Mouse (Mus musculus) thymus, postnatal 10 days (tissue): ENCODE measurements around the gene Ubxn1.

ENCODE experiments used
- DNase-seq, 2 experiments: peaks; one replicate each; pipeline ENCODE4 v3.0.0; 2021; ENCODE audit warnings: low spot score in 2 of 2

Ubxn1 gene

DNA sequence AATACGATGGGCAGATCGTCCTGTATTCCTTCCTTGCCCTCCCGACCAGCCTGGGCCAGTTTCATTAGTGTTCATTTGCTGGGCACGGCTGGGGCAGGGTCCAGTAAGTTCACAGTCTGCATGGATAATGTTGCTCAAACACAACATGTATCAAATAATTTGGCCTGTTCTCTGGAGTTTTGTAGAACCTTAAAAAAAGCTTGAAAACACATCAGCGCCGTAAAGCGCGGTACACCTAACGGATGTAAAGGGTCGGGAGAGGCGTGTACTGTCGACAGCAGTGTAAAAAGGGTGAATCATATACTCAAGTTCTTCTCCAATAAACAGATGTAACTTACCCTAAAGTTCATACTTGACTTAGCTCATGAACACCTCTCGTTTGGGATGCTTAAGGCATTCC, 27.3 kb downstream of the Ubxn1 start:
- DNase-seq: no peak

DNA sequence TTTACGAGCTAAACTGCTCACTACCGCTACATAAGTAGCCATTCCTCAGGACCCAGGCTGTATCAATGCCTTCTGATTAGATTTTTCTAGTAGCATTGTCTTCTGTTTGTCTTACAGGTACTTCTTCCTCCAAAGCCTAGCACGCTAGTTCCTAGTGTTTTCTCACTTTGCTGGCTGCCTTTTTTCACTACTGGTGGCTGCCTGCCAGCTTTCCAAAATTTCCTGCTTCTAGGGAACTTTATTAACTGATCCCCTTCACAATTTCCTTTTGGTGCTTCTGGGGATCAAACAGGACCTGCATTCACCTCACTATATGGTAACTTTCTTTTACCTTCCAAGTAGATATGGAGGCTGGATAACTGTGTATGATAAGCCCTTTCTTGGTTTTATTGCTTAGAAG, 27.8 kb downstream of the Ubxn1 start:
- DNase-seq: no peak

DNA sequence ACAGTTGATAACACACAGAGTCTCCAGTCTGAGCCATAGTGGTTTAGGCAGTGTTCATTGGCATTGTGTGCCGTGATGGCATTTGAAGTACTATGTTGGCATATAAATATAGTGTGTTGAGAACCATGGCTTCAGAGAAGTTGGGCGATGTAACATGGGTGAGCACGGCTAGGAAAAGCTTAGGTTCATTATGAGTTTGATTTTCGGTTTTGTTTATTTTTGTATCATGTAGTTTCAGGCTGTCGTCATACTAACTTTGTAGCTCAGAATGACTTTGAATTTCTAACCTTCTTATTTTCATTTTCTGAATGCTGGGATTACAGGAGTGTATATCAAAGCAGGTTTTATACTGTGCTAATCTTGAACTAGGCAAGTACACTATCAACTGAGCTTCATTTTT, 32.1 kb downstream of the Ubxn1 start:
- no peak for DNase-seq

DNA sequence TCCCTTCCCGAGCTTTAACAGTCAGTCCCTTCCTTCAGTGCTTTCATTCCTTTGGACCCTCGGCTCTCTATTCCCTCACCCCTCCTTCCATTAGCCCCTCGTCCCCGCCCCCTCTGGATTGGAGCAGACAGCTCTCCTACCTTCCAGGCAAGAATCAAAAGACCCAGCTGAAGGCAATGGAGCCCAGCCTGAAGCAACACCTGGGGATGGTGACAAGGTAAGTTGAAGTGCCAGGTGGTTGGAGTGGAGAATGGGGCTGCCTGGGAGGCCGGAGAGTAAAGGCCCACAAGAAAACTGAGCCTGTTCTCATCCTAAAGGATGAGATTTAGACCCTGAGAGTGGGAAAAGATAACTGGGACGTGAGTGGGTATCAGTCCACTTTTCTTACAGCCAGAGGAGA, 37.2 kb downstream of the Ubxn1 start:
- DNase-seq: no peak

DNA sequence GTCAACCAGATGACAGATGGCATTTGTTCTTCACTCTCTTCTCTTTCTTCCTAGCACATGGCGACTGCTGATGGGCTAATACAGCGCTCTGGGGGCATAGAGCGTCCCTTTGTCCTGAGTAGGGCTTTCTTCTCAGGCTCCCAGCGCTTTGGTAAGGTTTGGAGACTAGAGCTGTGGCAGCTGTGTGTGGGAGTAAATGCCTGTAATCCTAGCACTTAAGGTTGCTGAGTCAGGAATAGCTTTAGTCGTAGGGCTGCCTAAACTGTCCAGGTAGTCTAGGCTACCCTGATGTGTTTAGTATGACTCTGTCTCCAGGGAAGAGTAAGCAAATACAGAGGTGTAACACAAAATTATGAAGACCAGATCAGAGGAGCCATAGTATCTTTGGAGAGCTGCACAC, 40.5 kb downstream of the Ubxn1 start:
- DNase-seq: no peak

GRCm38 (mm10) chr19:8914212-8914611, 42.9 kb downstream of the Ubxn1 start:
- no peak for DNase-seq

DNA sequence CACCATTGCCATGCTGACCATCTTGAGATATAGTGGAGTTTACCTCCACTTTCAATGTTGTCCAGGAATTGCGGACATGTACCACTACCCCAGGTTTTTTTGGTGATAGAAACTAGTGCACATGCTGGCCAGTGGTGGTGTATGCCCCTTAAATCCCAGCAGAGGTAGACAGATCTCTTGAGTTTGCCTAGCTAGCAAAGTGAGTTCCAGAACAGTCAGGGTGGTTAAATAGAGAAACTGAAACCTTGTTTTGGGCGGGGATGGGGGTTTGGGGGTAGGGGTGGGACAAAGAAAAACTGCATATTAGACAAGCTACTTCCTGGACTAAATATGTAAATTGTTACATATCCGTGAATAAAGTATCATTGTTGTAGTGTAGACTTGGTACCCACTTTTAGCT, 47.7 kb downstream of the Ubxn1 start:
- no peak for DNase-seq

GRCm38 (mm10) chr19:8919684-8920072, 48.4 kb downstream of the Ubxn1 start:
- no peak for DNase-seq

- peak; percentile 65 to 73 for DNase-seq
Observed at GRCm38 (mm10) chr19:8920073-8920736, 48.9 kb downstream of the Ubxn1 start, which contains the start of gene B3gat3. Gene B3gat3, plus strand, starts transcription at chr19:8920374.

DNA sequence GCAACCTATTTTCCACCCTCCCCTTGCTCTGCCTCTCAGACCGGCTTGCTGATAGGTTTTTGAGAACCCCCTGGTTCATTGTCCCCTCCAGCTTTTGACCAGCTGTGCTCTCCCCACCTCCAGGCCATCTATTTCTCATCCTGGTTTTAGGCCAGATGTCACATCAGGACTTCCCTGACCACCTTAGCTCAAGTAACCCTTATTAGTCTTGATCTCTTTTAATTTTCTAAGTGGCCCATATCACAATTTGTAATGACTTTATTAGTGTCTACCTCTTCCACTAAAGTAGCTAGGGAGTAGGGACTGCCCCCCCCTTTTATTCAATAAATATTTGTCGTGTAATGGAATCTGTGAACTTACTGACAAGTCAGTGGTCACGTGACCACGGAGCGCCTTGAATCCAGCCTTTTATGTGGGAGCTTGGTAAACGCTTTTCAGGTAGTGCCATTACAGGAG, 49.6 kb downstream of the Ubxn1 start:
- no peak for DNase-seq

GRCm38 (mm10) chr19:8921741-8922140, 50.4 kb downstream of the Ubxn1 start:
- DNase-seq: no peak
